In genomic region chr3:30969104-30969581, GRCm38 (mm10) we compare ENCODE assay signal across 8 mouse cellular contexts. TPM values are rescaled to one million over a fixed set of nuclear protein-coding genes. Genes with fewer than 3 reads are reported as not detected.
DNase-seq lines count a peak whose midpoint lies in the region; ATAC-seq lines count a peak whose summit lies in the region.

Gene Phc3, minus strand, starts transcription at chr3:30969415.

- peak; percentile 89 for DNase-seq in MEL-GATA-1-ER (ENCODE audit: extremely low read depth, low read depth)
- peak; percentile 90 for DNase-seq in cerebellum, adult 8-10 months
- peak; percentile 97 for DNase-seq in hindbrain, embryonic 10.5 days (ENCODE audit: low spot score)
- peak; percentile 94 to 96 for DNase-seq in layer of hippocampus, postnatal 10 days (ENCODE audit: low spot score in 2 of 2)
- DNase-seq in lung, postnatal 10 days, result peak; percentile 95
- DNase-seq in ovary, postnatal 36 days (ENCODE audit: low spot score), result peak; percentile 90
- peak; percentile 94 for DNase-seq in thymus, postnatal 25 days

- under 1% methylated on average over 34 of the region's 34 CpGs for WGBS in hindbrain, embryonic 10.5 days

- no peaks in the 10 kb centered on the region for H3K9me3 ChIP-seq in hindbrain, embryonic 10.5 days

- H3K4me3 ChIP-seq in hindbrain, embryonic 10.5 days, result peak within 1 kb of the TSS; percentile 98

- peak; percentile 91 for ATAC-seq in frontal cortex, adult (ENCODE audit: low TSS enrichment)

- peaks cover 17% of the 10 kb centered on the region for H3K4me1 ChIP-seq in hindbrain, embryonic 10.5 days (replicated peaks)

- H3K36me3 ChIP-seq in hindbrain, embryonic 10.5 days, result peaks cover 18% of the 10 kb centered on the region

- H3K27ac ChIP-seq in hindbrain, embryonic 10.5 days, result peak within 1 kb of the TSS; percentile 96

- no peaks in the 10 kb centered on the region for H3K27me3 ChIP-seq in hindbrain, embryonic 10.5 days (ENCODE audit: insufficient read depth, poor library complexity, severe bottlenecking)

RNA-seq across cellular contexts. Expression of gene Phc3, which starts in this region (rescaled TPM):
- 4.1 and 5.0 TPM in 2 replicates for polyA plus RNA-seq in hindbrain, embryonic 10.5 days (2016; fragmentation: Nextera tagmentation; extraction: Ambion mirVana)
- 10 to 100 TPM; 35.9 to 37.9 TPM for total RNA-seq in layer of hippocampus, postnatal 10 days (2021)

Comparison
In these comparisons a context has a peak if more than half of its experiments do, and no peak if none do; other contexts are left out.
1. Peak in every context shown above with its lines: DNase-seq, ATAC-seq, H3K4me3 ChIP-seq and H3K27ac ChIP-seq.